Mouse (Mus musculus) bone marrow macrophage, adult 2 months (primary cell): ENCODE data around the gene Morn2. TPM values are rescaled to one million over a fixed set of nuclear protein-coding genes. Genes with fewer than 3 reads are reported as not detected.
"Not testable (repeated sequence)": the region's sequence is repeated elsewhere in the genome, so short reads cannot be mapped to it uniquely, and the experiment has no call there.

Source experiments
- H3K27ac ChIP-seq: 2 replicates; pipeline ENCODE4 v1.5.1; 2012; ENCODE audit warnings: low read depth, low read length; ENCODE audit not compliant: insufficient read depth
- H3K4me1 ChIP-seq: 2 replicates; pipeline ENCODE4 v1.6.1; 2012; ENCODE audit warnings: low read length; ENCODE audit not compliant: control insufficient read depth, insufficient read depth
- H3K4me3 ChIP-seq: 2 replicates; pipeline ENCODE4 v1.5.1; 2012; ENCODE audit warnings: mild to moderate bottlenecking, low read length, moderate library complexity; ENCODE audit not compliant: insufficient read depth
- CTCF ChIP-seq: IDR thresholded peaks from 2 replicates; pipeline ENCODE4 v1.5.1; 2012; ENCODE audit warnings: low read depth, mild to moderate bottlenecking, low read length, moderate library complexity
- POLR2A ChIP-seq: IDR thresholded peaks from 2 replicates; pipeline ENCODE4 v1.6.1; 2012; ENCODE audit warnings: mild to moderate bottlenecking, low read depth, low read length, borderline replicate concordance
- polyA plus RNA-seq: library from polyadenylated mRNA; stranded (reverse); fragments of >200 nt; gene quantifications from 2 replicates; pipeline ENCODE4 v1.2.4, GENCODE M21; 2012; ENCODE audit not compliant: missing spikeins, insufficient read depth, insufficient read length

Gene Morn2
- 5.6 and 8.1 TPM in 2 replicates for polyA plus RNA-seq

GRCm38 (mm10) chr17:80290074-80290657 lies at the start of gene Morn2, which contains the start of gene Dhx57:
Gene Morn2 (plus strand): TSS chr17:80290203.
Gene Dhx57 (minus strand): TSS chr17:80290476.
- Histone ChIP-seq H3K27ac (no peak within 1 kb of the TSS), H3K4me3 (peak within 1 kb of the TSS; percentile 98), H3K4me1 (peaks cover 12% of the 10 kb centered on the region)
- TF ChIP-seq POLR2A (no peak), CTCF (no peak)

GRCm38 (mm10) chr17:80241594-80241993 lies 48.4 kb upstream of the Morn2 start:
- Histone ChIP-seq H3K4me3 (no peak overlapping the region), H3K27ac (no peak overlapping the region), H3K4me1 (peaks cover 8% of the 10 kb centered on the region)
- TF ChIP-seq POLR2A: no peak
- TF ChIP-seq CTCF: no peak

DNA sequence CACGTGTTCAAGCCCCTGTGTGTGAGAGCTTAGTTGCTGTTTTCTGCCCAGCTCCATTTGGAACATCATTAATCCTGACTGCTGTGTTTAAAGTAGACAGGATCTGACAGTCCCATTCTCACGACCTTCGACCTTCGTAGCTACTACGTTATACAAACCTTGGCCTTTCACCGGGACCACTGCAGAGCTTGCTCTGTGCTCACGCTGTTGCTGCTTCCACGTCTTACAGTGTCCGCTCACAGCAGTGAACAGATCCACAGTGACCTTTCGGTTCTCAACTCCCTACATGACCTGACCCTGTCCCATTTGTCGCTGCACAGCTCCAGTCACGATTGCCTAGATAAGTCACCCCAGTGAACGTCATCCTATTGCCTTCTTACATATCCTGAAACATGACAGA lies 46.9 kb upstream of the Morn2 start:
- Histone ChIP-seq H3K27ac (no peak overlapping the region), H3K4me1 (peaks cover 2% of the 10 kb centered on the region; the same call in 1 of the 2 replicates), H3K4me3 (no peak overlapping the region)
- TF ChIP-seq POLR2A (no peak), CTCF (no peak)

DNA sequence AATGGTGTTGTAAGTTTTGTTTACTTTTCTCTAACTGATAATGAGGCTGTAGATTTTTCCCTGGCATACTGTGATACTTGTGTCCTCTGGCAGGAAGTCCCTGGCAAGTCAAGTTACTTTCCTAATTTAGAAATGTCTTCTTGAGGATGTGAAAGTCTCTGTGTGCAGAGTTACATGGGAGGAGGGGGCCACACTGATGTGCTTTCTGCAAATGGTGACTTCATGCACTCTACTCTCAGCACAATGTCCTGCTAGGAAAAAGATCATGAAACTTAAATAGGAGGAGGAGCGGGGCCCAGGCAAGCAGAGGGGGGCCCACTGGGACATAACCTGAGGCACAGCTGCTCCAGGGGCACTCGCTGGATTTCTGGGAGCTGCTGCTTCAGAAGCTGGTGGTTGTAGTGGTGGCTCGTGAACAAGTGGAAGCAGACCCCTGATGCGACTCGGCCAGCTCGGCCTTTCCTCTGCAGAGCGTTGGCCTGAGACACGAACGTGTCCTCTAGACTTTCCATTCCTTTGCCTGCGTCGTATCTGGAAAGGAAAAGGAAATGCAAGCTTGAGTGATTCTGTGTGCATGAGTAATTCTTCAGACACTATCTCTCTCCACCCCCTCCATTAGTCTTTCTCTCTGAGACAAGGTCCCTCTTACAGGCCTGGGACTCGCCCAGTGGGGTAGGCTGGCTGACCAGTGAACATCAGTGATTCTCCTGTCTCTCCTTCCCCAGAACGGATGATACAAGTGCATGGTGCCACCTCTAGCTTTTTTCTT lies 37.1 kb upstream of the Morn2 start:
- Histone ChIP-seq H3K4me1 (peaks cover 18% of the 10 kb centered on the region), H3K27ac (peak overlapping the region; percentile 85), H3K4me3 (no peak overlapping the region)
- no peak for TF ChIP-seq POLR2A
- no peak for TF ChIP-seq CTCF

DNA sequence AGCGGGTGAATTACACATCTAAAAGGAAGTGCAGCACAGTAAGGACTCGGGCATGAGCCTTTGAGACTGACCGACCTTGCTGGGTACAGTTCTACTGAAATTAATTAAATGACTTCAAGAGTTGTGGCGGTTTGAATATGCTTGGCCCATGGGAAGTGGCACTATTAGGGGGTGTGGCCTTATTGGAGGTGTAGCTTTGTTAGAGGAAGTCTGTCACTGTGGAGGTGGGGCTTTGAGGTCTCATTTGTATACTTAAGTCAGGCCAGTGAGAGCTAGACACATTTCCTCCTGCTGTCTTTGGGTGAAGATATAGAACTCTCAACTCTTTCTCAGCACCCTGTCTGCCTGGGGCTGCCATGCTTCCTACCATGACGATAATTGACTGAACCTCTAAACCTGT lies 35.6 kb upstream of the Morn2 start:
- Histone ChIP-seq H3K4me3 (no peak overlapping the region), H3K4me1 (peaks cover 18% of the 10 kb centered on the region), H3K27ac (no peak overlapping the region)
- TF ChIP-seq POLR2A (no peak), CTCF (no peak)

- no peak overlapping the region for H3K4me3 ChIP-seq
- H3K27ac ChIP-seq: no peak overlapping the region
- TF ChIP-seq POLR2A (no peak), CTCF (no peak)
- H3K4me1 ChIP-seq: peaks cover 18% of the 10 kb centered on the region
Measured at GRCm38 (mm10) chr17:80255208-80255607, 34.8 kb upstream of the Morn2 start.

DNA sequence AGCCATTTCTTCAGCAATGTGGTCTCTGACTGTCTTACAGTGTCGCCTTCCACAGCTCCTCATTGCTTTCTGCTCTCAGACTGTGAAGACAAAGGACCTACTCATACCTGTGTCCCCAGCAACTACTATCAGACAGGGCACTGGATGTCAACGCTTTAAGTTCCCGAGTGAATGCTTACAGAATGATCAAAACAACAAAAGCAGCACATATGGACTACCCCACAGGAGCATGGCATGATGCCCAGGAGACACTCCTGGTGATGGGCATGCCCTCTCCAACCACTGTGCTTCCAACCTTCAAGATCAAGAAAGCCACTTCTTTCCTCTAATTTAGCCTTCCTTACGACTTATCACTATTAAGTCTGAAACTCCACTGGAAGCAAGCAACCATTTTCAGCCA lies 22.9 kb upstream of the Morn2 start:
- Histone ChIP-seq H3K27ac (no peak overlapping the region), H3K4me3 (no peak overlapping the region), H3K4me1 (no peaks in the 10 kb centered on the region)
- TF ChIP-seq CTCF: no peak
- no peak for TF ChIP-seq POLR2A

DNA sequence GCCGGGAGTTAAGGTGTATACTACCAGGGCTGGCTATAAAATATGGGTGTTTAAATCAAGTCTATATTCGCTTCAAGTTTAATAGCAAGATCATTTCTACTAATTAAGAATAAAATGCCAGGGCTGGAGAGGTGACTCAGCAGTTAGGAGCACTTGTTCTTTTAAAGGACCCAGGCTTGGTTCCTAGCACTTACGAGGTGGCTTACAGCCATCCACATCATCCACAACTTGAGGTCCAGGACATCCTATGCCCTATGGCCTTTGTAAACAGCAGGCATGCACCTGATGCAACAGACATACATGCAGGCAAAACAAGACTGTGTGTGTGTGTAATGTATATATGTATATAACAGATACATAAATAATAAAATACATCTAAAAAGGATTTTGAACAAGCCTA lies 21.9 kb upstream of the Morn2 start:
- TF ChIP-seq CTCF (no peak), POLR2A (no peak)
- Histone ChIP-seq H3K4me1 (no peaks in the 10 kb centered on the region), H3K27ac (no peak overlapping the region)

GRCm38 (mm10) chr17:80270622-80271021 lies 19.4 kb upstream of the Morn2 start:
- H3K4me3 ChIP-seq, H3K4me1 ChIP-seq, H3K27ac ChIP-seq: not testable (repeated sequence)

More for the DNA sequence above, 21.9 kb upstream of the Morn2 start:
- H3K4me3 ChIP-seq: no peak overlapping the region

DNA sequence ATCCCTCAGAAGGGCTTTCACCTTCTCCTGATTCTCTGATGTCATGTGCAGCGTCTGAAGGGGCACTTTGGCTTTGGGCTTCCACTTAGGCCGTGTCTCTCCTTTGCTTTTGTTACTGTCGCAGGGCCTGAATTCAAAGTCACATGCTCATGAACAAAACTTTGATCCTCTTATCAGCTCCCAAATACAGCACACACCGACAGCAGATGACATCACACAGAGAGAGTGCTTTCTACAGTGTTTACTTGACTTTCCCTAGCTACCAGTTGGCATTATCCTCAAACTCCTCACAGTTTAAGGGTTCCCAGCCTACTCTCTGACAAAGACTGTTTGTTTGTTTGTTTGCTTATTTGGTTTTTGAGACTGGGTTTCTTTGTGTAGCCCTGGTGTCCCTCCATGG lies 11.7 kb upstream of the Morn2 start:
- no peak overlapping the region for H3K27ac ChIP-seq

More for the DNA sequence above, 11.7 kb upstream of the Morn2 start:
- no peaks in the 10 kb centered on the region for H3K4me1 ChIP-seq
- H3K4me3 ChIP-seq: no peak overlapping the region
- no peak for TF ChIP-seq CTCF
- TF ChIP-seq POLR2A: no peak
